Mouse (Mus musculus): ENCODE results near the gene Acot8. TPM values are rescaled to one million over a fixed set of nuclear protein-coding genes. Genes with fewer than 3 reads are reported as not detected.

The Acot8 gene
- 29.7 and 41.1 TPM in 2 replicates for polyA plus RNA-seq (2012; rRNA removed)

DNA sequence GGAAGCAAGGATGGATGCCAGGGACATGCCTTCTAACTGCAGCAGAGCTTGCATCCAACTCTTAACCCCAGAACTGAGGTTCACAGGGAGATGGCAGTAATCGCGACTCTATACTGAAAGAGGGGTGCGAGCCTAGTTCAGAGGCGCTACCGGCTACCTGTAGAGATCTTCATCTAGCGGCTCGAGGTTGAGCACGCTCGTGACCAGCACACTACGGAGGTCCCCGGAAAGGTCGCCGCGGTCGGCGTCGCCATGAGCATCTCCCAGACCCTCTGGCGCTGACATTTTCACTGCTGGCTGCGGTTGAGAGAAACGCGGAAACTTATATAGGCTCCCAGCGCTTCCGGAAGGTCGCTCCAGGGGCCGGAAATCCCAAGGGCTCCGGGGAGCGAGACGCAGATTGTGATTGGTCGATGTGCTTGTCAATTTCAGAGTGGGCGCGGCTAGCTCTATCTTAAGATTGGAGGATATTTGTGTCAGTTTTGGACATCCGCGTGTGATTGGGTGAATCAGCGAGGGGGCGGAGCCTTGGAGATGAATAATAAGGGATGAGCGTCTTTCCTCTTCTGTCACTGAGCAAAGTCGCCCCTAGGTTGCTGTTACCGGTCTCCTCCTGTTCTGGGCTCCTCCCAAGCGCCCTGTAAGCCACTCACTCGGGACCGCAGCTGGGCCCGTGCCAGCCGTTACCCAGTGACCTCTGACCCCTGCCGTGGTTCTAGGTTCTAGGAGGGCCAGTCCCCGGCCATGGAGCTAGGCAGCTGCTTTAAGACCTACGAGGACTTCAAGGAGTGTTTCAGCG, at the start of gene Acot8, which contains the start of gene Zswim3:
Gene Acot8 (minus strand): TSS at position 350 of the 799 bp plus-strand sequence.
Gene Zswim3 (plus strand): TSS at position 566 of the 799 bp plus-strand sequence.
- TF ChIP-seq POLR2A (IDR thresholded peaks at IDR 0.05; ENCODE audit: borderline replicate concordance, extremely low read depth, insufficient read depth, insufficient read length, poor library complexity, severe bottlenecking) = peak; percentile 58; the same call in 1 of the 2 replicates
- TF ChIP-seq CTCF (IDR thresholded peaks at IDR 0.05; ENCODE audit: borderline replicate concordance, extremely low read depth, insufficient read depth, insufficient read length) = no peak
- DNase-seq (ENCODE audit: low read depth) = peak; percentile 99

DNA sequence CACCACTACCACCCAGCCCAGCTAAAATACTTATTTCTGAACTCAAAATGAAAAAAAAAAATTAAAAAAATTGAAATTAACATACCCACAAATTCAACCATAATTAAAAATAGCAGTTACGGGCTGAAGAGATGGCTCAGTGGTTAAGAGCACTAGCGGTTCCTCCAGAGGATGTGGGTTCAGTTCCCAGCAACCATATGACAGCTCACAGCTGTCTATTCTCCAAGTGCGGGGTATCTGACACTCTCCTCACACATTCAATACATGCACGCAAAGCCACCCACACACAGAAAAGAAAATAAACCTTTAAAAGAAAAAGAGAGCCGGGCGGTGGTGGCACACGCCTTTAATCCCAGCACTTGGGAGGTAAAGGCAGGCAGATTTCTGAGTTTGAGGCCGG, 45.4 kb upstream of the Acot8 start:
- TF ChIP-seq CTCF (IDR thresholded peaks at IDR 0.05; ENCODE audit: borderline replicate concordance, extremely low read depth, insufficient read depth, insufficient read length) = no peak
- no peak for DNase-seq (ENCODE audit: low read depth)

DNA sequence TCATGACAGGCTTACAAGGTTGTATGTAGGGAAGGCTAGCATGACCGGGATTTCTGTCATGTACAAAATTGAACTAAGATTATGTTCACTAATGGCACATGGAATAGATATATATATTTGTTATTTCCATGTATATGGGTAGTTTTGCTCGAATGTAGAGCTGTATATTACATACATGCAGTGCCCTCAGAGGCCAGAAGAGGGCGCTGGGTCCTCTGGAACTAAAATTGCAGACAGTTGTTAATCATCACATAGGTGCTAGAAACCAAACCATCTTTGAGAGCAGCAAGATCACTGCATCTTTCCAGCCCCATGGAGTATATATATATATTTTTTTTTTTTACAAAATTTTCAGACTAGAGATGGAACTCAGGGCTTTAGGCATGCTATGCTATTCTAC, 41.1 kb upstream of the Acot8 start:
- TF ChIP-seq CTCF (IDR thresholded peaks at IDR 0.05; ENCODE audit: borderline replicate concordance, extremely low read depth, insufficient read depth, insufficient read length) (peak; percentile 40; the same call in 1 of the 2 replicates), POLR2A (IDR thresholded peaks at IDR 0.05; ENCODE audit: borderline replicate concordance, extremely low read depth, insufficient read depth, insufficient read length, poor library complexity, severe bottlenecking) (no peak)
- no peak for DNase-seq (ENCODE audit: low read depth)

DNA sequence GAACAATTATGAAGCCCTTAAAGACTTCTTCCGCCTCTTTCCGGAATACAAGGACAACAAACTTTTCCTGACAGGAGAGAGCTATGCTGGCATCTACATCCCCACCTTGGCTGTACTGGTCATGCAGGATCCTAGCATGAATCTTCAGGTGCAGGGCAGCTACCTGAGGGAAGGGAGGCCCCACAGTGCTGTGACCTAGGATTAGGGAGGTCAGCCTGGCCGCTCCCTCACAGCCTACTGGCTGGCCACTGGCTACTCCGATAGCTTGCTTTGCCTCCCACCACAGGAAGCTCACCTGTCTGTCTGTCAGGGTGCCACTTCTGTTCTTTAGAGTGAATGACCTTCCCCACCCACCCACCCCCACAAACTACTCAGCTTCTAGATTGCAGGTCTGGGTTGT, 30.5 kb upstream of the Acot8 start:
- TF ChIP-seq CTCF (IDR thresholded peaks at IDR 0.05; ENCODE audit: borderline replicate concordance, extremely low read depth, insufficient read depth, insufficient read length) (no peak), POLR2A (IDR thresholded peaks at IDR 0.05; ENCODE audit: borderline replicate concordance, extremely low read depth, insufficient read depth, insufficient read length, poor library complexity, severe bottlenecking) (no peak)
- DNase-seq (ENCODE audit: low read depth) = no peak

DNA sequence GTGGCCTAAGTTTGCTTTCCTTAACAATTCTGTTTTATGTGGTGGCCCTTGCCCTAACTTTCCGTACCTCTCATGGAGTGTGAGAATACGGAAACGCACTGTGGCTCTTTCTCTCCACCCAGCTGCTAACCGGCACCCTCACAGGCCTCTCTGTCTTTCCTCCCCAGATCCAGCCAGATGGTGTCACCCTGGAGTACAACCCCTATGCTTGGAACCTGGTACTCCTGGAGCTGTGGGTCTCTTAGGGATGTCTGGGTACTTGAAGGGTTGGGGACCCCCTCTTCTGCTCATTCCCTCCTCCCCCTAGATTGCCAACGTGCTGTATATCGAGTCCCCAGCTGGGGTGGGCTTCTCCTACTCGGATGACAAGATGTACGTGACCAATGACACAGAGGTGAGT, 29.8 kb upstream of the Acot8 start:
- no peak for TF ChIP-seq POLR2A (IDR thresholded peaks at IDR 0.05; ENCODE audit: borderline replicate concordance, extremely low read depth, insufficient read depth, insufficient read length, poor library complexity, severe bottlenecking)
- TF ChIP-seq CTCF (IDR thresholded peaks at IDR 0.05; ENCODE audit: borderline replicate concordance, extremely low read depth, insufficient read depth, insufficient read length) = no peak
- DNase-seq (ENCODE audit: low read depth) = no peak

DNA sequence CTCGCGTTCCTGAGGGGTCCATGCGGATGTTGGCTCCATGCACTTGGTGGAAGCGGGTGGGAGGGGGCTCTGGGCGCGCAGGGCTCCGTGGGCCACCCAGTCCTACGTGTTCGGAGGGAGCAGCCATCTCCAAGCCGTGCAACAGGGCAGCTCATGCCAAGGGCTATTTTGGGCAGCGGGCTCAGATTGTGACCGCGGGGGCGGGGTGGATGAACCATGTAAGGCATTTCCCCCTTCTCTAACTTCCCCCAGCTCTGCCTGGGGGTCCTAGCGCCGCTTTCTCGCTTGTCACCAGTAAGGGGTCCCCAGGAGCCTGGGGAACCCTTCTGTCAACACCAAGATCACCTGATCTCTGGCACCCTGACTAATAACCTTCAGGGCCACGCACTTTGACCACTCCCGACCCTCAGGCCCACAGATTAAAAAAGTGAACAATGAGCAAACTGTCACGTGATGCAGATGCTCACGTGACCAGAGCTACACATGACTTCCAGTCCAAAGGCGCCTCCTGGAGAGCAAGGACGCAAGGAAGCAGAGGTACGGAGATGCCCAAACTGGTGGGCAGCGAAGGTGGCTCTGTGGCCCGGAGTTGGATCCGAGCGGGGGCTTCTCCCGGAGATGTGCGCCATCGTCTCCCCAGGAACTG, 28.8 kb upstream of the Acot8 start, which contains the start of gene Neurl2:
Gene Neurl2 (minus strand): TSS at position 143 of the 646 bp plus-strand sequence.
- DNase-seq (ENCODE audit: low read depth) = peak; percentile 97
- no peak for TF ChIP-seq CTCF (IDR thresholded peaks at IDR 0.05; ENCODE audit: borderline replicate concordance, extremely low read depth, insufficient read depth, insufficient read length)
- TF ChIP-seq POLR2A (IDR thresholded peaks at IDR 0.05; ENCODE audit: borderline replicate concordance, extremely low read depth, insufficient read depth, insufficient read length, poor library complexity, severe bottlenecking) = peak; percentile 35; the same call in 1 of the 2 replicates

DNA sequence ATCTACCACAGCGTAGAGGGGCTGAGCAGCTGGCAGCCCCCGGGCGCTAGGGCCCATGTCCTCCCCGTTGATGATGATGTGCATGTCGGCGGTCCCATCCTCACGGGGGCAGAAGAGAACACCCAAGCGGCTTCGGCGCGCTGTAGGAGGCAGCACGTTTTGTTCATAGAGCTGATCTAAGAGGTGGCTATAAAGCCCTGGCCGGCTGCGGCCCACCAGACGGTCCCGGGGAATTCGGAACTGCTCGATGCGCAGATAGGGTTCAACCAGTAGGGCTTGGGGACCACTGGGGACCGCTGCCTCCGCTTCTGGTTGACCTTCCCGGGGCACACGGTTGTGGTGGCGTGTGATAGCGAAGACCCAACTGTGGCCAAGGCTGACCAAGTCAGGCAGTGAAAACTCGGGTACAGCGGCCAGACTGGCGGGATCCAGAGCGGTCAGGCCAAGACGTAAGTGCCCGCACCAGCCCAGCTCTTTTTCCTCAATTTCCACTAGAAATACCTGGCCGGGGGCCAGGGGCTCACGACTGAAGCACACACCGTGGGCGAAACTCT, 28.1 kb upstream of the Acot8 start, which contains the start of gene Ctsa:
Gene Ctsa (plus strand): TSS at position 126 of the 554 bp plus-strand sequence.
- TF ChIP-seq CTCF (IDR thresholded peaks at IDR 0.05; ENCODE audit: borderline replicate concordance, extremely low read depth, insufficient read depth, insufficient read length) = peak; percentile 47; the same call in 1 of the 2 replicates
- peak; percentile 39; the same call in 1 of the 2 replicates for TF ChIP-seq POLR2A (IDR thresholded peaks at IDR 0.05; ENCODE audit: borderline replicate concordance, extremely low read depth, insufficient read depth, insufficient read length, poor library complexity, severe bottlenecking)
- peak; percentile 86 for DNase-seq (ENCODE audit: low read depth)

DNA sequence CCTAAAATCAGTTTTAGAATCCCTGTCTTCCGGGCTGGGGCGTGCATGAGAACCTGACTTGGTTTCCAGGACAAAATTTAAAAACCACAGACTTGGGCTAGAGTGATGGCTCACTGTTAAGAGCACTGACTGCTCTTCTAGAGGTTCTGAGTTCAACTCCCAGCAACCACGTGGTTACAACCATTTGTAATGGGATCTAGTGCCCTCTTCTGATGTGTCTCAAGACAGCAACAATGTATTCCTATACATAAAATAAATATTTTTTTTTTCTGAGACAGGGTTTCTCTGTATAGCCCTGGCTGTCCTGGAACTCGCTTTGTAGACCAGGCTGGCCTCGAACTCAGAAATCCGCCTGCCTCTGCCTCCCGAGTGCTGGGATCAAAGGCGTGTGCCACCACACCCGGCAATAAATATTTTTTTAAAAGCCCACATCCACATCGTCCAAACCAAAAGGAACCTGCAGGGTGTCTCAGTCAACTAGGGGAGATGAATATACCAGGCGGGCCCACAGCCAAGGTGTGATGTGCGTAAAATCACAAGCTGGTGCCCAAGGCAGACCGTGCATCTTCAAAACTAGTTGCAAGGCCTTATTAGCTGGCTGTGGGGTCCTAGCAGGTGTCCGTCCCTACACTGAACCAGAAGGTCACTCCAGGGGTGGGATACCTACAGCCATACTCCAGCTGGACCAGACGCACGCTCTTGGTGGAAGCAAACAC, 27.5 kb upstream of the Acot8 start:
- DNase-seq (ENCODE audit: low read depth) = no peak
- TF ChIP-seq CTCF (IDR thresholded peaks at IDR 0.05; ENCODE audit: borderline replicate concordance, extremely low read depth, insufficient read depth, insufficient read length) (no peak), POLR2A (IDR thresholded peaks at IDR 0.05; ENCODE audit: borderline replicate concordance, extremely low read depth, insufficient read depth, insufficient read length, poor library complexity, severe bottlenecking) (no peak)

DNA sequence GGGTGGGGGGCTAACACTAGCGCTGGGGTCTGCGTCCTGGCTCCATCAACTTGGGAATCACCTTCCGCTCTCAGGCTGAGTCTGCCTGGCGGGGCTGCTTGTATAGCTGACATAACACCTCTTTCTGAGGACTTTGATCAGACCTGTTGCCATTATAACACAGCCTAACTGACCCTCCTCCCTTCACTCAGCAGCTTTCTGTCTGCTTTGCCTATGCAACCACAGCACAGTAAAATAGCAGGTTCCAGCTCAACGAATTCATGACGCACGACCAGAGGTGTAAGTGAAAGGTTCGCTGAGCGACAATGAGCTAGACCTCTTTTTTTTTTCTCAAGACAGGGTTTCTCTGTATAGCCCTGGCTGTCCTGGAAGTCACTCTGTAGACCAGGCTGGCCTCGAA, 26.3 kb upstream of the Acot8 start:
- TF ChIP-seq POLR2A (IDR thresholded peaks at IDR 0.05; ENCODE audit: borderline replicate concordance, extremely low read depth, insufficient read depth, insufficient read length, poor library complexity, severe bottlenecking) (no peak), CTCF (IDR thresholded peaks at IDR 0.05; ENCODE audit: borderline replicate concordance, extremely low read depth, insufficient read depth, insufficient read length) (no peak)
- no peak for DNase-seq (ENCODE audit: low read depth)

DNA sequence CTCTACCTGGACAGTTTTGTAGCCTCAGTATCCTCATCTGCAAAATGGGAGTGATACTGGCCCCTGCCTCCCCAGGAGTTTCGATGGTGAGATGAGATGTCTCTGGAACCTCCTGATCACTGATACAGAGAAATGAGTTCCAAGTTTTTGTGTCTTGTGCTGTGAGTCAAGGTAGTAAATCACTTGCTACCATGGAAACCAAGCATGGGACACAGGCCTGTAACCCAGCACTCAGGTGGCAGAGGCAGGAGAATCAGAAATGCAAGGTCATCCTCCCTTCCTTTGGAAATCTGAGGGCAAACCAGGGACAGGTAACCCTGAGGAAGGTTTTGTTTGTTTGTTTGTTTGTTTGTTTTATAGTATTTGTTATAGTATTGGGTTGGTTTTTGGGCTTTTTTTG, 24.4 kb upstream of the Acot8 start:
- no peak for DNase-seq (ENCODE audit: low read depth)
- TF ChIP-seq CTCF (IDR thresholded peaks at IDR 0.05; ENCODE audit: borderline replicate concordance, extremely low read depth, insufficient read depth, insufficient read length) (no peak), POLR2A (IDR thresholded peaks at IDR 0.05; ENCODE audit: borderline replicate concordance, extremely low read depth, insufficient read depth, insufficient read length, poor library complexity, severe bottlenecking) (no peak)

DNA sequence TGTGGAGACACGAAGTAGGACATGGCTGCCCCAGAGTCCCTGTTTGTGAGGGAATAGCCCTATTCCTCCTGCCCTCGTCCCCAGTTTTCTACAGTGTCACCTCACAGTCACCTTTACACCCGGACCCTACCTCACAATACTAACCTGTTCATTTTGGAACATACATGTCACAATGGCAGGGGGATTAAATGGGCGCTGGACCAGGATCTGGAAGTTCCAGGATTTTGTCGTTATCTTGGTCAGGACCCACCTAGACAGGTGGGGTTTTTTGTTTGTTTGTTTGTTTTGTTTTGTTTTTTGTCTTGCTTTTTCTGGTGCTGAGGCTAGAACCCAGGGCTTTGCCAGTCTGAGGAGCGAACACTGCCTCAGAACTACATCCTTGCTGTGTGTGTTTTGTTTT, 23.8 kb upstream of the Acot8 start, which contains the start of gene Spata25:
Gene Spata25 (minus strand): TSS at position 101 of the 400 bp plus-strand sequence.
- no peak for DNase-seq (ENCODE audit: low read depth)
- TF ChIP-seq POLR2A (IDR thresholded peaks at IDR 0.05; ENCODE audit: borderline replicate concordance, extremely low read depth, insufficient read depth, insufficient read length, poor library complexity, severe bottlenecking) (no peak), CTCF (IDR thresholded peaks at IDR 0.05; ENCODE audit: borderline replicate concordance, extremely low read depth, insufficient read depth, insufficient read length) (no peak)

All from brain, embryonic 14.5 days (tissue).